Comparison of ENCODE assay signal across 8 mouse cellular contexts in genomic region chr9:36950271-36951132, GRCm38 (mm10).
A peak's percentile ranks its signal among the peaks of the same experiment; 100 is the strongest.
DNase-seq lines count a peak whose midpoint lies in the region; ATAC-seq lines count a peak whose summit lies in the region.
"Had no signal": no experiment of that assay in that cellular context is flagged by ENCODE, and none has a peak within 500 bp of the region (broad histone marks: within the 10 kb centered on the region; RNA-seq: fewer than 3 reads in every experiment).

No protein-coding gene starts in this region.

- H3K4me1 ChIP-seq in embryonic facial prominence, embryonic 13.5 days, result peaks cover 13% of the 10 kb centered on the region
- peaks cover 21% of the 10 kb centered on the region for H3K4me1 ChIP-seq in hindbrain, embryonic 15.5 days (replicated peaks)

- DNase-seq in retina, adult 2 months (ENCODE audit: low read depth, low spot score), result peak; percentile 36
- no peak for DNase-seq in retina, embryonic 14.5 days (ENCODE audit: low spot score)
- peak; percentile 62 for DNase-seq in retina, postnatal 7 days (ENCODE audit: low read depth, low spot score)
- no peak for DNase-seq in adrenal gland, postnatal 10 days
- DNase-seq in kidney, postnatal 14 days, result no peak
- DNase-seq: heart, postnatal 14 days had no signal

- no peak overlapping the region for H3K4me3 ChIP-seq in embryonic facial prominence, embryonic 13.5 days
- no peak overlapping the region for H3K4me3 ChIP-seq in hindbrain, embryonic 15.5 days

- no peaks in the 10 kb centered on the region for H3K27me3 ChIP-seq in embryonic facial prominence, embryonic 13.5 days
- no peaks in the 10 kb centered on the region for H3K27me3 ChIP-seq in hindbrain, embryonic 15.5 days

- H3K36me3 ChIP-seq in embryonic facial prominence, embryonic 13.5 days, result no peaks in the 10 kb centered on the region
- no peaks in the 10 kb centered on the region for H3K36me3 ChIP-seq in hindbrain, embryonic 15.5 days

- 28% methylated on average over 14 of the region's 14 CpGs for WGBS in embryonic facial prominence, embryonic 13.5 days
- WGBS in hindbrain, embryonic 15.5 days, result 11% methylated on average over 14 of the region's 14 CpGs

- H3K9me3 ChIP-seq in embryonic facial prominence, embryonic 13.5 days, result no peaks in the 10 kb centered on the region
- H3K9me3 ChIP-seq in hindbrain, embryonic 15.5 days, result no peaks in the 10 kb centered on the region

- no peak overlapping the region for H3K27ac ChIP-seq in embryonic facial prominence, embryonic 13.5 days
- H3K27ac ChIP-seq in hindbrain, embryonic 15.5 days (replicated peaks), result peak overlapping the region; percentile 62

- H3K4me2 ChIP-seq in embryonic facial prominence, embryonic 13.5 days, result no peak overlapping the region
- H3K4me2 ChIP-seq in hindbrain, embryonic 15.5 days, result no peak overlapping the region

- peak; percentile 30; the same call in 1 of the 2 replicates for ATAC-seq in embryonic facial prominence, embryonic 13.5 days (ENCODE audit: insufficient number of reproducible peaks, insufficient read depth, low FRiP score, low TSS enrichment, low read depth)
- ATAC-seq in hindbrain, embryonic 15.5 days (ENCODE audit: low FRiP score, low read depth), result peak; percentile 65

- no peak overlapping the region for H3K9ac ChIP-seq in embryonic facial prominence, embryonic 13.5 days
- H3K9ac ChIP-seq in hindbrain, embryonic 15.5 days, result no peak overlapping the region

Comparison
In these comparisons a context has a peak if more than half of its experiments do, and no peak if none do; other contexts are left out.
1. DNase-seq: peak in retina, adult 2 months (single experiment) and retina, postnatal 7 days (single experiment); none in retina, embryonic 14.5 days (single experiment), adrenal gland, postnatal 10 days (single experiment) and kidney, postnatal 14 days (single experiment).